Mouse (Mus musculus): ENCODE measurements around the gene Ldlr. TPM values are rescaled to one million over a fixed set of nuclear protein-coding genes. Genes with fewer than 3 reads are reported as not detected.
A peak's percentile ranks its signal among the peaks of the same experiment; 100 is the strongest.

The Ldlr gene
- total and polyA plus RNA-seq, 2 experiments from 2014 or later = 11.1 to 19.1 TPM

GRCm38 (mm10) chr9:21797921-21798344, 74.7 kb downstream of the Ldlr start:
- DNase-seq = no peak
- no peaks in the 10 kb centered on the region for H3K27me3 ChIP-seq (ENCODE audit: insufficient read depth, low read length)
- TF ChIP-seq CTCF (IDR thresholded peaks at IDR 0.05; ENCODE audit: low read depth) = no peak
- peak overlapping the region; percentile 51 for H3K9ac ChIP-seq
- H3K4me2 ChIP-seq (ENCODE audit: low read depth) = peak overlapping the region; percentile 85
- H3K27ac ChIP-seq (ENCODE audit: low read depth, low read length) = peak overlapping the region; percentile 22; the same call in 1 of the 2 replicates
- H3K36me3 ChIP-seq (ENCODE audit: insufficient read depth) = no peaks in the 10 kb centered on the region
- WGBS = 2% methylated on average over 25 of the region's 26 CpGs
- ATAC-seq = no peak; the same call in none of the 2 replicates
- no peaks in the 10 kb centered on the region for H3K9me3 ChIP-seq (ENCODE audit: low read length)
- peak overlapping the region; percentile 45 for H3K4me3 ChIP-seq (ENCODE audit: low read depth, low read length)
- H3K4me1 ChIP-seq (ENCODE audit: insufficient read depth) = no peaks in the 10 kb centered on the region

- Histone ChIP-seq H3K27me3 (ENCODE audit: insufficient read depth, low read length) (no peaks in the 10 kb centered on the region), H3K4me1 (ENCODE audit: insufficient read depth) (no peaks in the 10 kb centered on the region), H3K36me3 (ENCODE audit: insufficient read depth) (no peaks in the 10 kb centered on the region), H3K9me3 (ENCODE audit: low read length) (no peaks in the 10 kb centered on the region), H3K9ac (peak within 1 kb of the TSS; percentile 51), H3K4me2 (ENCODE audit: low read depth) (peak within 1 kb of the TSS; percentile 85), H3K4me3 (ENCODE audit: low read depth, low read length) (peak within 1 kb of the TSS; percentile 45), H3K27ac (ENCODE audit: low read depth, low read length) (peak within 1 kb of the TSS; percentile 22; the same call in 1 of the 2 replicates)
- WGBS = under 1% methylated on average over 44 of the region's 52 CpGs
- DNase-seq = peak; percentile 64
- peak; percentile 73 for ATAC-seq
- no peak for TF ChIP-seq CTCF (IDR thresholded peaks at IDR 0.05; ENCODE audit: low read depth)
Observed at GRCm38 (mm10) chr9:21798345-21799009, 75.2 kb downstream of the Ldlr start, which contains the start of gene Kank2. TSS of gene Kank2 (minus strand) at chr9:21798744.

- TF ChIP-seq CTCF (IDR thresholded peaks at IDR 0.05; ENCODE audit: low read depth) = no peak
- Histone ChIP-seq H3K27ac (ENCODE audit: low read depth, low read length) (no peak overlapping the region), H3K27me3 (ENCODE audit: insufficient read depth, low read length) (no peaks in the 10 kb centered on the region), H3K4me1 (ENCODE audit: insufficient read depth) (no peaks in the 10 kb centered on the region), H3K9ac (no peak overlapping the region), H3K36me3 (ENCODE audit: insufficient read depth) (no peaks in the 10 kb centered on the region), H3K4me3 (ENCODE audit: low read depth, low read length) (peak overlapping the region; percentile 45; the same call in 1 of the 2 replicates), H3K9me3 (ENCODE audit: low read length) (no peaks in the 10 kb centered on the region), H3K4me2 (ENCODE audit: low read depth) (peak overlapping the region; percentile 85)
- ATAC-seq (no peak), DNase-seq (no peak)
- WGBS = 53% methylated on average over 3 of the region's 3 CpGs
Observed at GRCm38 (mm10) chr9:21799010-21799350, 75.7 kb downstream of the Ldlr start.

Other genes with a start within 250 kb of the Ldlr start
- 44.2 and 45.1 TPM in 2 replicates for gene Tmed1, start 213.2 kb upstream of the Ldlr start, total RNA-seq (2014; rRNA removed)
- gene Tmed1, start 213.2 kb upstream of the Ldlr start, polyA plus RNA-seq (2015; fragmentation: Nextera tagmentation; extraction: Ambion mirVana) = 51.9 and 52.8 TPM in 2 replicates
- 0.14 and 2.2 TPM in 2 replicates for gene AB124611, start 197.3 kb upstream of the Ldlr start, total RNA-seq (2014; rRNA removed)
- 0.87 and 0.98 TPM in 2 replicates for gene AB124611, start 197.3 kb upstream of the Ldlr start, polyA plus RNA-seq (2015; fragmentation: Nextera tagmentation; extraction: Ambion mirVana)
- gene Carm1, start 176.6 kb upstream of the Ldlr start, total RNA-seq (2014; rRNA removed) = 64.8 and 81.4 TPM in 2 replicates
- 20.7 and 25.9 TPM in 2 replicates for gene Carm1, start 176.6 kb upstream of the Ldlr start, polyA plus RNA-seq (2015; fragmentation: Nextera tagmentation; extraction: Ambion mirVana)
- gene Timm29, start 130.8 kb upstream of the Ldlr start, total RNA-seq (2014; rRNA removed) = 61.2 and 81.5 TPM in 2 replicates
- 56.3 and 61.7 TPM in 2 replicates for gene Timm29, start 130.8 kb upstream of the Ldlr start, polyA plus RNA-seq (2015; fragmentation: Nextera tagmentation; extraction: Ambion mirVana)
- gene Yipf2, start 130.7 kb upstream of the Ldlr start, total RNA-seq (2014; rRNA removed) = 10.6 and 16.0 TPM in 2 replicates
- 12.0 and 12.6 TPM in 2 replicates for gene Yipf2, start 130.7 kb upstream of the Ldlr start, polyA plus RNA-seq (2015; fragmentation: Nextera tagmentation; extraction: Ambion mirVana)
- 162 and 180 TPM in 2 replicates for gene Smarca4, start 107.3 kb upstream of the Ldlr start, total RNA-seq (2014; rRNA removed)
- gene Smarca4, start 107.3 kb upstream of the Ldlr start, polyA plus RNA-seq (2015; fragmentation: Nextera tagmentation; extraction: Ambion mirVana) = 76.2 and 92.5 TPM in 2 replicates
- gene Spc24, start 36.8 kb downstream of the Ldlr start, total RNA-seq (2014; rRNA removed) = 7.7 and 8.2 TPM in 2 replicates
- 13.5 and 14.3 TPM in 2 replicates for gene Spc24, start 36.8 kb downstream of the Ldlr start, polyA plus RNA-seq (2015; fragmentation: Nextera tagmentation; extraction: Ambion mirVana)
- gene Kank2, start 75.3 kb downstream of the Ldlr start, total RNA-seq (2014; rRNA removed) = 8.5 and 12.4 TPM in 2 replicates
- gene Kank2, start 75.3 kb downstream of the Ldlr start, polyA plus RNA-seq (2015; fragmentation: Nextera tagmentation; extraction: Ambion mirVana) = 2.2 and 2.3 TPM in 2 replicates
- not detected in 2 replicates for gene Angptl8, start 112.0 kb downstream of the Ldlr start, total RNA-seq (2014; rRNA removed)
- gene Angptl8, start 112.0 kb downstream of the Ldlr start, polyA plus RNA-seq (2015; fragmentation: Nextera tagmentation; extraction: Ambion mirVana) = 0.18 TPM in 1 of 2 replicates, not detected in the other
- 6.0 and 15.2 TPM in 2 replicates for gene Dock6, start 129.2 kb downstream of the Ldlr start, total RNA-seq (2014; rRNA removed)
- 5.7 and 8.3 TPM in 2 replicates for gene Dock6, start 129.2 kb downstream of the Ldlr start, polyA plus RNA-seq (2015; fragmentation: Nextera tagmentation; extraction: Ambion mirVana)
- gene Rab3d, start 194.7 kb downstream of the Ldlr start, total RNA-seq (2014; rRNA removed) = 23.7 and 26.7 TPM in 2 replicates
- 23.0 and 28.7 TPM in 2 replicates for gene Rab3d, start 194.7 kb downstream of the Ldlr start, polyA plus RNA-seq (2015; fragmentation: Nextera tagmentation; extraction: Ambion mirVana)
- 8.6 and 13.6 TPM in 2 replicates for gene Ccdc159, start 204.0 kb downstream of the Ldlr start, total RNA-seq (2014; rRNA removed)
- 3.5 and 4.1 TPM in 2 replicates for gene Ccdc159, start 204.0 kb downstream of the Ldlr start, polyA plus RNA-seq (2015; fragmentation: Nextera tagmentation; extraction: Ambion mirVana)
- gene Tmem205, start 204.1 kb downstream of the Ldlr start, total RNA-seq (2014; rRNA removed) = 42.0 and 47.1 TPM in 2 replicates
- 52.8 and 65.9 TPM in 2 replicates for gene Tmem205, start 204.1 kb downstream of the Ldlr start, polyA plus RNA-seq (2015; fragmentation: Nextera tagmentation; extraction: Ambion mirVana)
- 97.9 and 108 TPM in 2 replicates for gene Plppr2, start 213.6 kb downstream of the Ldlr start, total RNA-seq (2014; rRNA removed)
- 122 and 144 TPM in 2 replicates for gene Plppr2, start 213.6 kb downstream of the Ldlr start, polyA plus RNA-seq (2015; fragmentation: Nextera tagmentation; extraction: Ambion mirVana)
- gene Swsap1, start 232.3 kb downstream of the Ldlr start, total RNA-seq (2014; rRNA removed) = 28.2 and 37.7 TPM in 2 replicates
- 7.0 and 7.3 TPM in 2 replicates for gene Swsap1, start 232.3 kb downstream of the Ldlr start, polyA plus RNA-seq (2015; fragmentation: Nextera tagmentation; extraction: Ambion mirVana)
- 0.24 and 1.0 TPM in 2 replicates for gene Epor, start 240.0 kb downstream of the Ldlr start, total RNA-seq (2014; rRNA removed)
- gene Epor, start 240.0 kb downstream of the Ldlr start, polyA plus RNA-seq (2015; fragmentation: Nextera tagmentation; extraction: Ambion mirVana) = 2.2 and 2.4 TPM in 2 replicates